Mouse (Mus musculus): ENCODE results near the gene Best3. TPM values are rescaled to one million over a fixed set of nuclear protein-coding genes. Genes with fewer than 3 reads are reported as not detected.

Best3 gene
- polyA plus RNA-seq, 1 experiment: 1.3 TPM

DNA sequence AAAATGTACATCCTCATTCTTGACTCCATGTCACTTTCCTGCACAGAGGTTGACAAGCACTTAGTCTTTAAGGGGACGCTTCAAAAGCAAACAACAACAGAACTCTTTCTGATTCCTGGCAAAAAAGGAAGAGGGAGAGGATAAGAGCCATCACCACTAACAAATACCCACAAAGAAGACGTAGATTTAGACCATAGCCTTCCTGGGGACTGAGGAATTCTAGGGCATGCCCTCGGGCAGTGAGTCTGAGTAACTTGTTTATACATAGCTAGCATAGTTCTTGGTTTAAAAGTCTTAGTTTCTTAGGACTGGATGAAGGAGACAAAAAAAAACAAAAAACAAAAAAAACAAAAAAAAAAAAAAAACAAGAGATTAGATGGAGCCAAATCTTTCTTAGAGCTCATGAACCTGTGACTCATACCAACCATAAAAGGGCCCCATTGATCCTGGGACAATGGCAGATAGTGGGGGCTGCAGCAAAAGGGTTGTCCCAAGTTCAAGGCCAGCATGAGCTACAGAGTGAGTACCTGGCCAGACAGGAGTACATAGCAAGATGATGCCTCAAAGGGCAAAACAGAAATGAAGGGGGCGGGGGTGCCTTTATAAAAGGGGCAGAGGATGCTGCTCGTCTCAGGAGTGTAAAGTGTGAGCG lies 9.6 kb downstream of the Best3 start:
- Histone ChIP-seq H3K27ac (ENCODE audit: control insufficient read depth, insufficient read depth, low read depth, low read length) (no peak overlapping the region), H3K27me3 (ENCODE audit: control insufficient read depth, insufficient read depth, low read length) (no peaks in the 10 kb centered on the region), H3K4me3 (ENCODE audit: control insufficient read depth, low read depth, low read length) (no peak overlapping the region), H3K4me1 (ENCODE audit: control insufficient read depth, insufficient read depth, low read length) (peaks cover 8% of the 10 kb centered on the region), H3K36me3 (ENCODE audit: control insufficient read depth, insufficient read depth, low read length) (no peaks in the 10 kb centered on the region)
- TF ChIP-seq POLR2A (IDR thresholded peaks at IDR 0.05; ENCODE audit: control insufficient read depth, low read depth, low read length) (no peak), CTCF (IDR thresholded peaks at IDR 0.05; ENCODE audit: control insufficient read depth, insufficient read depth, insufficient replicate concordance, low read depth, low read length) (no peak)

- Histone ChIP-seq H3K4me3 (ENCODE audit: control insufficient read depth, low read depth, low read length) (no peak overlapping the region), H3K27me3 (ENCODE audit: control insufficient read depth, insufficient read depth, low read length) (no peaks in the 10 kb centered on the region), H3K4me1 (ENCODE audit: control insufficient read depth, insufficient read depth, low read length) (peaks cover 8% of the 10 kb centered on the region), H3K27ac (ENCODE audit: control insufficient read depth, insufficient read depth, low read depth, low read length) (no peak overlapping the region), H3K36me3 (ENCODE audit: control insufficient read depth, insufficient read depth, low read length) (no peaks in the 10 kb centered on the region)
- TF ChIP-seq CTCF (IDR thresholded peaks at IDR 0.05; ENCODE audit: control insufficient read depth, insufficient read depth, insufficient replicate concordance, low read depth, low read length) (no peak), POLR2A (IDR thresholded peaks at IDR 0.05; ENCODE audit: control insufficient read depth, low read depth, low read length) (no peak)
These were observed 10.1 kb downstream of the Best3 start for GRCm38 (mm10) chr10:116996236-116996600.

- no peaks in the 10 kb centered on the region for H3K4me1 ChIP-seq (ENCODE audit: control insufficient read depth, insufficient read depth, low read length)
- TF ChIP-seq CTCF (IDR thresholded peaks at IDR 0.05; ENCODE audit: control insufficient read depth, insufficient read depth, insufficient replicate concordance, low read depth, low read length) (no peak), POLR2A (IDR thresholded peaks at IDR 0.05; ENCODE audit: control insufficient read depth, low read depth, low read length) (no peak)
- H3K4me3 ChIP-seq (ENCODE audit: control insufficient read depth, low read depth, low read length): no peak overlapping the region
- H3K36me3 ChIP-seq (ENCODE audit: control insufficient read depth, insufficient read depth, low read length): no peaks in the 10 kb centered on the region
- no peaks in the 10 kb centered on the region for H3K27me3 ChIP-seq (ENCODE audit: control insufficient read depth, insufficient read depth, low read length)
- H3K27ac ChIP-seq (ENCODE audit: control insufficient read depth, insufficient read depth, low read depth, low read length): no peak overlapping the region
These were observed 12.8 kb downstream of the Best3 start for GRCm38 (mm10) chr10:116998716-116999455.

DNA sequence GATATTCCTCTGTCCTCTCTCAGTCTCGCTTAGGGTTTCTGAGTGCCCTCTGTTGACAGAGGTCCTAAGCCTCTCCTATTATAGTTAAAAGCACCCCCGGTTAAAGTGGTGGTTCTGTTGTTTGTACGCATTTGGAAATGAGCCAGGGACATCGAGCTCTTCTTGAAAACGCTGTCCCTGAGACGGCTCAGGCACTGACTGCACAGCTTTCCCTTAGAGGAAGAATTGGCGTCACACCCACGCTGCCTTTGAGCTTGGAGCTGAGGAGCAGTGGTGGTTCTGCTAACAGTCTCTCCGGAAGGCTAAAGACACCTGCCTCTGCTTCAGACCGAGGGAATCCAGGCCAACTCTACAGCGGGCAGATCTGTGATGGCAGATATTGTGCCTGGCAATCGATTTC lies 14.9 kb downstream of the Best3 start:
- Histone ChIP-seq H3K4me1 (ENCODE audit: control insufficient read depth, insufficient read depth, low read length) (no peaks in the 10 kb centered on the region), H3K36me3 (ENCODE audit: control insufficient read depth, insufficient read depth, low read length) (no peaks in the 10 kb centered on the region), H3K27me3 (ENCODE audit: control insufficient read depth, insufficient read depth, low read length) (no peaks in the 10 kb centered on the region), H3K4me3 (ENCODE audit: control insufficient read depth, low read depth, low read length) (no peak overlapping the region), H3K27ac (ENCODE audit: control insufficient read depth, insufficient read depth, low read depth, low read length) (no peak overlapping the region)
- TF ChIP-seq POLR2A (IDR thresholded peaks at IDR 0.05; ENCODE audit: control insufficient read depth, low read depth, low read length) (no peak), CTCF (IDR thresholded peaks at IDR 0.05; ENCODE audit: control insufficient read depth, insufficient read depth, insufficient replicate concordance, low read depth, low read length) (no peak)

DNA sequence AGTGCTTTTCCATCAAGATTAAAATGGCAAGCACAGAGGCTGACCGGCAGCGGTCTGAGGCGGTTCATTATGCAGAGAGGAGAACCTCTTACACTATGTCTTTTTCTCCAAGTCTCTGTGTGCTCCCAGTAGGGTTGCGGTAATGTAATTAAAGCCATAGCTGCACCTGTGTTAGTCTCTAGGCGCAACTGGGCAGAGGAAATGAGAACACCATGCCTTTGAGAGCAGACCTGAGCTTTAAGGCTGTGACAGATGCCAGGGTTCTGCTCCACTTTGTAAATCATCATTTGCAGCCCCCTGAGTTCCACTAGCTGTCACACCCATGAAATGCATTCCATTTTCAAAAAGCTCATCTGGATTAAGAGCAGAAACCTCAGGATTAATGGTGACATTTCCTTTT lies 18.6 kb downstream of the Best3 start:
- Histone ChIP-seq H3K4me1 (ENCODE audit: control insufficient read depth, insufficient read depth, low read length) (no peaks in the 10 kb centered on the region), H3K27ac (ENCODE audit: control insufficient read depth, insufficient read depth, low read depth, low read length) (no peak overlapping the region)

DNA sequence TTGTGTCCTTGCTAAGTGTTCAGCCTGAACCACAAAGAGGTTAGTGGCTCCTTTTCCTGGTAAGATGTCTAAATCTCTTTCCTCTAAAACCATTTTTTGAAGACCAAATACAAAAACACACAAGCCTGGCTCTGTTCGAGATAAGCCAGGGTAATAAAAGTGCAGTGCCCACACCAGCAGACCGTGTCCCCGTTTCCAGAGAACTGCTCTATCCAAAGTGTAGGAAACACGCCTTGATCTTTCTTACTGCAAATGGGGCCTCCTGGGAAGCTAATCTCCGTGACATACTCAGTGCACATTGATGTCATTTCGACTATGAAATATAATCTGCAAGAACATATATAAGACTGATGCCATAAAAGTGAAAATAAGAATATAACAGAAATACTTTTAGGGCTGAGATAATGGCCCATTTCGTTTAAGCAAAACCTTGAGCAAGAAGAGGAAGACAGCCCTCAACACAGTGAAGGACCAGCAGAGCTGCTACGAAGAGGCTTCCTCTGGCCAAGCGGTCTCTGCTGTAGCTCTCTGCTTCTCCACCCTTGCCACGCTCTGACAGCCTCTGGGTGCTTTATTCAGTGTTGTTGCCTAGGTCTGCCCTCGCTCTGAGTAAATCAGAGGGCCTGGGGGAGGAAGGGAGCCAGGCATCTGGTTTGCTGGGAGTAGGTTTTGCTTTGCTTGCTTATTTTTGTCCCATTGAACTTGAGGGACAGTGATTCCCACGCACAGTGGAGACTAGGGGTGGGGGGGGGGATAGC lies 19.8 kb downstream of the Best3 start:
- Histone ChIP-seq H3K27me3 (ENCODE audit: control insufficient read depth, insufficient read depth, low read length) (no peaks in the 10 kb centered on the region), H3K36me3 (ENCODE audit: control insufficient read depth, insufficient read depth, low read length) (no peaks in the 10 kb centered on the region), H3K4me1 (ENCODE audit: control insufficient read depth, insufficient read depth, low read length) (no peaks in the 10 kb centered on the region), H3K4me3 (ENCODE audit: control insufficient read depth, low read depth, low read length) (no peak overlapping the region), H3K27ac (ENCODE audit: control insufficient read depth, insufficient read depth, low read depth, low read length) (no peak overlapping the region)
- no peak for TF ChIP-seq CTCF (IDR thresholded peaks at IDR 0.05; ENCODE audit: control insufficient read depth, insufficient read depth, insufficient replicate concordance, low read depth, low read length)
- TF ChIP-seq POLR2A (IDR thresholded peaks at IDR 0.05; ENCODE audit: control insufficient read depth, low read depth, low read length): no peak

More for the DNA sequence above, 18.6 kb downstream of the Best3 start:
- TF ChIP-seq POLR2A (IDR thresholded peaks at IDR 0.05; ENCODE audit: control insufficient read depth, low read depth, low read length) (no peak), CTCF (IDR thresholded peaks at IDR 0.05; ENCODE audit: control insufficient read depth, insufficient read depth, insufficient replicate concordance, low read depth, low read length) (no peak)
- H3K36me3 ChIP-seq (ENCODE audit: control insufficient read depth, insufficient read depth, low read length): no peaks in the 10 kb centered on the region
- no peaks in the 10 kb centered on the region for H3K27me3 ChIP-seq (ENCODE audit: control insufficient read depth, insufficient read depth, low read length)
- no peak overlapping the region for H3K4me3 ChIP-seq (ENCODE audit: control insufficient read depth, low read depth, low read length)

GRCm38 (mm10) chr10:117009691-117010090 lies 23.6 kb downstream of the Best3 start:
- TF ChIP-seq POLR2A (IDR thresholded peaks at IDR 0.05; ENCODE audit: control insufficient read depth, low read depth, low read length) (no peak), CTCF (IDR thresholded peaks at IDR 0.05; ENCODE audit: control insufficient read depth, insufficient read depth, insufficient replicate concordance, low read depth, low read length) (no peak)
- Histone ChIP-seq H3K4me1 (ENCODE audit: control insufficient read depth, insufficient read depth, low read length) (no peaks in the 10 kb centered on the region; the same call in 1 of the 2 replicates), H3K4me3 (ENCODE audit: control insufficient read depth, low read depth, low read length) (no peak overlapping the region), H3K27ac (ENCODE audit: control insufficient read depth, insufficient read depth, low read depth, low read length) (no peak overlapping the region), H3K36me3 (ENCODE audit: control insufficient read depth, insufficient read depth, low read length) (no peaks in the 10 kb centered on the region), H3K27me3 (ENCODE audit: control insufficient read depth, insufficient read depth, low read length) (no peaks in the 10 kb centered on the region)

All from testis, adult 2 months (tissue).